Mouse (Mus musculus) kidney, postnatal 10 days (tissue): ENCODE data around the gene Fads3.
A peak's percentile ranks its signal among the peaks of the same experiment; 100 is the strongest.

ENCODE experiments used
- DNase-seq: peaks from one replicate; pipeline ENCODE4 v3.0.0; 2021; ENCODE audit warnings: mixed read lengths

Fads3 gene

DNA sequence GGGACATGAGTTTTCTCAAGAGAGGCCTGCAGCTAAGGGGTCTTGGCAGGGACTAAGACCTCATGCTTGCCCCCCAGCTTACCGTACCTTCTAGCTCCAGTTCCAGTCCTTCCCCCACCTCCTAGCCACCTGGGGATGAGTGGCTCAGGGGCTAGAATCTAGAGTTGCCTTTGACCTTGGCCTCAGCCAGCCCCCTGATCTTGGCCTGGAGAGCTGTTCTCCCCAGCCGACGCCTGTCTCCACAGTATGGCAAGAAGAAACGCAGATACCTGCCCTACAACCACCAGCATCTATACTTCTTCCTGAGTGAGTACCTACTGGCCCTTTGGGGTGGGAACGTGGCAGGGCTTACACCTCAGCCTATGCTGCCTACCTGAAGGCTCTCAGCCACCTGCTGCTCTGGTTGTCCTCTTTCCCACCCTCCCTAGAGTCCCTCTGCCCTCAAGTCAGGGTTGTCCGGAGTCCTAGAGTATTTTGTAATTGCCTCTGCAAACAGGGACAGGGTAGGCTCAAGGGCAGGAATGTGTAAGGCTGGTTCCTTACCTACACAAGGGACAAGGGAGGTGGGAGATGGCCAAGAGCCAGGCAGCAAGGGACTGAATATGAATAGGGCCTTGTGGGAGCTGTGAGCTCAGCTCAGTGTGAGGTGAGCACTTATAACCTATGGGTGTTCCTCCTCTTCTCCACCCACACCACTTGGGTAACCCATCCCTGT lies 13.1 kb downstream of the Fads3 start:
- no peak for DNase-seq

DNA sequence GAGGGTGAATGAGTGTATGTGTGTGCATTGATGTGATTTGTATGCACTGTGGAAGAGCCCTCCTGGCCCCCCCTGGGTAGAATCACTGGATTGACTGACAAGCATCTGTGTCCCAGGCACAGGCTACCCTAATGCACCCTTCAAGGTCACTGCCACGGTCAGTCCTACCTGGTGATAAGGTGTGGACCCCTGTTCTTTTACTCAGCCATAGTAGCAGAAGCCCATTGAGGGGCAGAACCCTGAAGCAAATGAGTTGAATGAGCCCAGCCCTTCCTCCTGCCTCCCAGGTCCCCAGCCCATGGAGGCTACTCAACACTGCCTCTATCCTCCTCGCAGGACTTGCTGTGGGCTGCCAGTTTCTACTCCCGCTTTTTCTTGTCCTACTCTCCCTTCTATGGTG lies 13.9 kb downstream of the Fads3 start:
- no peak for DNase-seq

DNA sequence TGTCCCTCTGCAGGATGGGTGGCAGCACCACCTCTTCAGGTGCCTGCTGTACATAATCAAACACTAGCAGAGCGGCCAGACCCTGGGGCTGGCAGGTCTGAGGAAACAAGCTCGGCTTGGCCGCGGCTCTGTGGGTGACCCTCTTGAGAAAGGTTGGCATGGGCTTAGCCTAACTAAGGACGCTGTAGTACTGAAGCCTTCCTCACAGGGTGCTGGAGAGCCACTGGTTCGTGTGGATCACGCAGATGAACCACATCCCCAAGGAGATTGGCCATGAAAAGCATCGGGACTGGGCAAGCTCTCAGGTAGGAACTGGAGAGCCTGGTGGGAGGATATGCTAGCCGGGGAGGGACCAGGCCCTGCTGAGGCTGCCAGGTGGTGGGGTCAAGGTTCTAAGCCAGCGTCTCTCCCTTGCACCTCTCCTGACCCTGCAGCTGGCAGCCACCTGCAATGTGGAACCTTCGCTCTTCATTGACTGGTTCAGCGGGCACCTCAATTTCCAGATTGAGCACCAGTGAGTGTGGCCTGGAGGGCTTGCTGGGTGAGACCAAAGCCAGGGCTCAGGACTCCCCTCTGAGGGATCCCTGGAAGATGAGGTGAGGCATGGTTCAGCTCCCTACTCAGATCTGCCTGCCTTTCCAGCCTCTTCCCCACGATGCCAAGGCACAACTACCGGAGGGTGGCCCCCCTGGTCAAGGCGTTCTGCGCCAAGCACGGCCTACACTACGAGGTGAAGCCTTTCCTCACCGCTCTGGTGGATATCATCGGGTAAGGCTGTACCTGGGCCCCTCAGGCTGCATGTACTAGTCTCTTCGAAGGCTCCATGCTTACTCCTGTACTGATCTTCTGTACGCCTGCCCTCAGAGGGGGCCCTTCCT lies 14.7 kb downstream of the Fads3 start:
- peak; percentile 50 for DNase-seq

DNA sequence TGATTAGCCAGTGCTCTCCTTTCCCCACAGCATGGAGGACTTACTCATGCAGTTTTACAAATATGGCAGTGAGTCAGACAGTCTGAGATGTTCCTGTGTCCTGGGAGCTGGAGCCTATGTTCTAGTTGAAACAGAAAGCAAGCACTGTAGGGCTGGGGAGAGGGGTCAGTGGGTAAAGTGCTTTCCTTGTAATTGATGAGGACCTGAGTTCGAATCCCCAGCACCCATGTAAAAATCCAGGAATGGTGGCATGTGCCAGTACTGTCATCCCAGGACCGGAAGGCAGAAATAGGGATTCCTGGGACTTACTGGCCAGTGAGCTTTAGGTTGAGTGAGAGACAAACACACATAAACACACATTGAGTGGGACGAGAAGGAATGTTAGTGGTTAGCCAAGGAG lies 15.3 kb downstream of the Fads3 start:
- no peak for DNase-seq

DNA sequence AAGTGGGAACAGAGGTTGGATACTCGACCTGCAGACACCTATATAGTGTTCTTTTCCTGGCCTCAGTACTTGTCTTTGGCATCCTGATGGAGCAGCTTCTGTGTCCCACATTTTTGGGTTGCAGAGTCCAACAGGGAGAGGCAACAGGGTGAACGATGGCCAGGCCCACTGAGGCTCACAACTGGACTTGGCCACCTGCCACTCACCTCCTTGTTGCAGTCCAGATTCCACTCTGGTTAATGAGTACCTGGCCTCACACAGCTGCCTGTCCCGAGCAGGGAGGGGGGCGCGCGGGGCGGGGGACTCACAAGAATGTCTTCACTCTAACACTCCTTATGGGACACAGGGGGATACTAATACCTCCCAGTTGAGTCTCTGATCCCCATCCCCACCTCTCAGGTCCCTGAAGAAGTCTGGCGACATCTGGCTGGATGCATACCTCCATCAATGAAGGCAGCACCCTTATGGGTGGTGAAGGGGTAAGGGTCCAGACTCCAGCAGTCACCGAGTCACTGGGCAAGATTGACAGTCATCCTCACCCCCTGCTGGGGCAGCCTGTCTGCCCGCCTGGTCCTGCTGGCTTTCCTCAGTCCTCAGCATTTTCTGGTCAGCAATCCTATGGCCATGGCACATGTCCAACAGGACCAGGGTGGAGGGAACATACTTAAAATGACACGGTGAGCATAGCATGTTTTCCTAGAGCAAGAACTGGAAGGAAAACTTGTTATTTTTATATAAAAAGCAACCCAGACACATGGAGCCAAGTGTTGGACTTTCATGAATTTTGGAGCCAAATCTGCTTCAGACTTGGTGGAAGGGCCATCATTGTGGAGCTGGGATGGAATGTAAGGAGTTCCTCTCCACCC lies 16.4 kb downstream of the Fads3 start:
- peak; percentile 91 for DNase-seq

DNA sequence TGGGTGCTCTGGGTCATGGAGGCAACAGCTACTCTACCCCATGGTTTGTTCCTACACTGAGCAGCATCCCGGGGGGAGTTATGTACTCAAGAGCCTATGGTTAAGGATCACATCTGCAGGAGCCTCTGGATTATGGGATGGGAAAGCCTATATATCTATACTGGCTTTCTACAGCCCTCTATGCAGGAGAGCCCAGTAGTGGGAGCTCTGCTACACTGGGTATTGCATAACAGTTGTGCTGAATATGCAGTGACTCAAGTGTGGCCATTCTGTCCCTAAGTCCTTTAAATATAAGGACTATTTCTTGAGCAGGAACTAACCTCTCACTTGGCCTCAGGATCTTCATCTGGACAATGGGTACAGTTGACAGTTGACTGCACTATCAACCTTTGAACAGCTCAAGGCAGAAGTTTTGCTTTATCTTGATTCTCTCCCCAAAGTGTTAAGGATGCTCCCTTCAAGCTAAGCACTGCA lies 17.0 kb downstream of the Fads3 start:
- DNase-seq, result no peak

DNA sequence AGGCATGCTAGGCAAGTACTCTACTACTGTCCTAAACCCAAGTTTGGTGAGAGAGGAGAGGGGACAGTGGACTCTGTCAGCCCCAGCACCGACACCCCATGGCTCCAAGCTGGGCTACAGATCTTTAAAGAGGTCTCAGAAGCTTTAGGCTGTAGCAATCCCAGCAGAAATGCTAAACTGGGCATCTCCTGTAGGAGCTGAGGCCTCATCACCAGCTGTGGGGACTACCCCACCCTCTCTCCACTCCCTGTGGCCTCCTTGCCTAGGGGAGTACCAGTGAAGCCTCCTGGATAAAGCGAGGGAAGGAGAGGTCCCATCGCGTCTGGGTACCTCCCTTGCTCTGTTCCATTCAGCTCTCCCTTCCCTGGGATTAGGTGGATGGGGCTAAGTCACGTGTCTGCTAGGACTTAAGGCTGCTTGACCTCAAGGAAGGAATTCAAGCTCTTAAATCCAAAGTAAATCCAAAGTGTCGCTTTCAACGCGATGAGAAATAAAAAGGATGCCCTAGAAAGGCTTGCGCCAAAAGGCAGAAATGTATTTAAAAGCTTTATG lies 17.6 kb downstream of the Fads3 start:
- no peak for DNase-seq

DNA sequence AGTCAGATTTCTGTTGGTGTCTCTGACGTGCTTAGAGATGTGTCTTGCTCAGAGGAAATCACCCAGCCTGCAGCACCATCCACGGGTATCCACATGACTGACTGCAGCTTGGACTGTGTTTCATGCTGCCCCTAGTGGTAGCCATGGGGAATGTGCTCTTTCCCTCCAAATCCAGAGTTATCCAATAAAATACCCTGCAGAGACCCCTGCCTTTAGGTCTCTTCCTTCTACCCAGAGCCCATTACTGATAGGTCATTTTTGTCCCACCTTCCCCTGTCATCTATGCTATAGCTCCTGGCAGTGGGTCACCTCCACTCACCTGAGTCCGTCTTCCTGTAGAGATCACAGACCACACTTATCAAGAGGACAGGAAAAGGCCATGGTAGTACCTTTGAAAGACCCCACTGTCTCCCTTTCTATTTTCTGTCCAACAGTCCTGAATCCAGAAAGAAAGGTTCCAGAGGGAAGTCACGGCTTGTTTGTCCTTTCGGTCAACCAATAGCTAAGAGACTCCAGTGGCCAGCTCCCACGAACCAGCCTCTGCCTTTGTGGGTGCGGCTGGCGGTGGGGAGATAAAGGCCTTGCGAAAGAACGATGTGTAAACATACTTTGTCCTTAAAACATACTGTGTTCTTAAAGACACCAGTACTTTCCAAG lies 18.7 kb downstream of the Fads3 start:
- DNase-seq, result peak; percentile 62

DNA sequence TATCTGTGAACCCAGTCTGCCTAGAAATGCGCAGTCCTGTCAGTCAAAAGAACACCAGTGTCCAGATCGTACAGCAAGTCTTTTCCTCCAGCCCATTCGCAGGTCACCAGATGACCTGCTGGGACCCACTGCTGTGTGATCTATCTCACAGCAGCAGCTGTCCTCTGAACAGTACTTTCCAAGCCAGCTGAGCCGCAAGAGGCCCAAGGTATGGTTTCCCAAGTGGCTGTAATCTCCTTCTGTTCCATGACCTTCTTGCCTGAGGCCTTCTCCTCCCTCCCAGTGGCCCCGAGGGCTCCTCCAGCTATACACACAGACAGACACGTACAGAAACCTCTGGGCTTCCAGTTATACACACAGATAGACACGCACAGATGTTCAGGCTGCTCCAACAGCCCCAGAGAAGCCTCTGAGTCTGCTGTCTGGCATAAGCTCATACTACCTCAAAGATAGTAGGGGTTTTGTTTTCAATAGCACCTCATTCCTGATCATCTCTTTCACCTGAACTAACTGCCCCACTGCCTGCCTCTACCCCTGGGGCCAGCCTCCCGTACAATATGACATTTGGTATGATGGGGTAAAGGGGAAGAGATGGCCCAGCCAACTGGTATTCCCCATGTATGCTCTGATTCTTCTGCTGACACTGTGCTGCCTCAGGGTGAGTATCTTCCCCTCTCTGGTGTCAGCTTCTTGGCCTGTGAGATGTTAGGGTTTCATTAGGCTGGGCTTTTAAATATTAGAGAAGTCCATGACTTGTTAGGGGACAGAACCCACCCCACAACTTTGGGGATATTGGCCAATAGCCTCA lies 19.6 kb downstream of the Fads3 start:
- DNase-seq, result no peak

DNA sequence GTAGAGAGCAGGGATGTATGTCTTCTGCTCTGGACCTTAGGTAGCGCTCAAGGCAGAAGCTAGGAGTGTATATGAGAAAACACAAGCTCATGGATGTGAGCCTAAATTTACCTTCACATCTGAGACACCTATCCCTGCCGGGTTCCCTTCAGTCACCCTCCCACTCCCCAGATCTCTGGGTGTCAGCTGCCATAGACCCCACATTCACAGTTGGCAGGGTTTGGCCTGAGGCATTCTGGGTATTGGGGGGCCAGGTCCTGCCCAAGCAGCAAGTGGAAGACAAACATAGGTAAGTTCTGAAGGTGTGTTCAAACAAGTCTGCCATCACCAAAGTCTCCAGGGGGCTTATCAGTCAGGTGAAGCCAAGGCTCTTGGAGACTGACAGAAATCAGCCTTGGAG lies 20.3 kb downstream of the Fads3 start:
- DNase-seq, result no peak

DNA sequence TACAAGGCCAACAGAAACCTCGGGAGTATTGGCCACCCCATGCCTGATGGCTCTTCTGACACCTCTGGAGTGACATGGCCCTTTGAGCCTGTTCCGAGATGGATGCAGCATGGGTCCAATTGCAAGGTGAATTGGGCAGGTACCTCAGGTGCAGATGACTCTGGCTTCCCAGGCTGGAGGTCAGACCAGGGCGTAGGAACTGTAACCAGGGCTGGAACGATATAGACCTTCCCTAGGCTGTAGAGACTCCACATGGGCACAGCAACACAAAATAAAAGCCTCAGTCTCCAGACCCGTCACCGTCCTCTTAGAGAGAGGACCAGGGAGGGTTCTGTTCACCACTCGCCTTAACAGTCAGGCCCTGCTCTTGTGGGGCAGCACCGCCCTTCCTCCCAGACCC lies 20.9 kb downstream of the Fads3 start:
- DNase-seq, result no peak

DNA sequence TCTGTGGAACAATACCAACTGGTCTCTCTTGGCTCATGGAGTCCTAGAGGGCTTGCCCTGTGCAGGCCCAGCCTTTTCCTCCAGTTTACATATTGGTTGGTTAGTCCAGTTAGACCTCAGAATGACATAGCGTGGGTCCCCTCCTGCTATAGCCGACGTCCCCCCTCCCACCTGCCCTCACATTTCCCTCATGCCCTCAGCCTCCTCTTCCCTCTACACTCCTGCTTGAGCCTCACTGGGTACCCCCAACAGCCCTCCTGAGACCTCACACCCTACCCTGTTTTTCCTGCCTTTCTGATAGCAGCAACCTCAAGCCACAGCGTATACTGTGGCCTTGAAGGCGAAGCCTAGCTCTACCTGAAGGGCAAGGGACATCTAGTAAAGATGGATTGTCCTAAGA lies 21.5 kb downstream of the Fads3 start:
- no peak for DNase-seq

DNA sequence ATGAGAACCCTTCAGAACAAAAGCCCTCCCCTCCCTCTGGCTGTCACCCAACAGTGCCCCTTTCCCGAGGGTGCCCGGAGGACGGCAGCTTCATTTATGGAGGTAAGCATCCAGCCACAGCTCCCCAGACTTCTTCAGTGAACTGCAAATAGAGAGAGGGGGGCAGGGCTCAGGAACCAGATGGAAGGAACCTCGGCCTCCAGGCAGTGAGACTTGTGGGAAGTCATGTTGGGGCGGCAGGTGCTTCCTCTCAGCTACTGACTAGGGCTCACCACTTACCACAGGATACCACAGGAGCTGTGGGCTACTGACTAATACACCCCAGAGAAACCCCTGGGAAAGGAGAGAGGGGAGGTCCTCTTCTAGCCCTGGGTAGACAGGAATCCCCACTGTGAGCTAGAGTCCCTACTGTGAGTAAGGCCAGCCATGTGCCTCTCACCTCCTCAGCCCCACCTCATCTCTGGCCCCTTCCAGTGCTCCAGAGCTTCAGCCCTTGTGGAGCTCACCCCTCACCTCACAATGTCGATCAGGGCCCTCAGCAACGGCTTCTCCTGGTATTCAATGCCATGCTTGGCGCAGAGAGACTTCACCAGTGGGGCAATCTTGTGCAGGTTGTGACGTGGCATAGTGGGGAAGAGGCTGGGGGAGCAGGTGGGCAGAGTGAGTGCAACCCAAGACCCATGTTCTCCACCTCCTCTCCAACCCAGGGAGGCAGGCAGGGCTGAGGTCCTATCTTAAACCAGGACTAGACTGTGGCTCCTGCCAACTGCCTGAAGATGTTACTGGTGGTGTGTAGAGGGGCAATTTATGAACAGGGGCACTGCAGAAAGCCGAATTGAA lies 23.0 kb downstream of the Fads3 start:
- DNase-seq, result no peak

DNA sequence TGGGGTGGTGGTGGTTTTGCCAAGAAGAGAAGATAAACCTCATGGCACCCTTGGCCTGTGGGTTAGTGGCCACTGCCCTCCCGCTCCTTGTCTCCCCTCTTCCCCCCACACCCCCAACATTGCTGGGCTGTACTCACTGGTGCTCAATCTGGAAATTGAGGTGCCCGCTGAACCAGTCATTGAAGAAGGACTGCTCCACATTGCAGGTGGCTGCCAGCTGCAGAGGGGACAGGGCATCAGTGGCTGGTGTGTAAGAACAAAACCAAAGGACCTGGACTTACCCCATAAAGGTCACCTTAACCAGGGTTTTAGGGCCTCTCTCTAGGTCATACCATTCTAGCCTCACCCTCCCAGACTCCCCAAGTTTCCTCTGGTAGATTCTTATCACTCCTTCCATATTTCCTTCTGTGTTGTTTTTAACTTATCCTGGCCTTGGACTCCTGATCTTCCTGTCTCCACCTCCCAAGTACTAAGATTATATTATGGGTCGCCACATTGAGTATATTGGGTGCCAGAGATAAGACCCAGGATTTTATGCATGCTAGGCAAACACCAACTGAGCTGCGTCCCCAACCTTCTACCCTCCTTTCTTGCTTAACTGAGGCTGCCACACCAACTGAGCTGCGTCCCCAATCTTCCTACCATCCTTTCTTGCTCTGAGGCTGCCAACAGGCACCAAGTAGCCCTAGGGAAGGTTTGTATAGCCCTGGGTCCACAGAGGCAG lies 24.3 kb downstream of the Fads3 start:
- no peak for DNase-seq

DNA sequence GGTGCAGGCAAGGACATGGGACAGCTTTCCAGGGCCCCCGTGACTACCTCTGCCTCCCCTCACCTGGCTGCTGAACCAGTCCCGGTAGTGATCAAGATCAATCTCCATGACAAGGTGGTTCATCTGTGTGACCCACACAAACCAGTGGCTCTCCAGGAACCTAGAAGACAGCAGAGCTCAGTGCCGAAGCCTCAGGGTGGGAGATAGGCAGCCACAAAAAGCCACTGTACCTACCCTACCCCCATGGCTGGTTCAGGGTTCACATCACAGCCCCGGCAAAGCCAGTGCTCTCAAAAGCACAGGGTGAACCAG lies 24.8 kb downstream of the Fads3 start:
- DNase-seq, result no peak

DNA sequence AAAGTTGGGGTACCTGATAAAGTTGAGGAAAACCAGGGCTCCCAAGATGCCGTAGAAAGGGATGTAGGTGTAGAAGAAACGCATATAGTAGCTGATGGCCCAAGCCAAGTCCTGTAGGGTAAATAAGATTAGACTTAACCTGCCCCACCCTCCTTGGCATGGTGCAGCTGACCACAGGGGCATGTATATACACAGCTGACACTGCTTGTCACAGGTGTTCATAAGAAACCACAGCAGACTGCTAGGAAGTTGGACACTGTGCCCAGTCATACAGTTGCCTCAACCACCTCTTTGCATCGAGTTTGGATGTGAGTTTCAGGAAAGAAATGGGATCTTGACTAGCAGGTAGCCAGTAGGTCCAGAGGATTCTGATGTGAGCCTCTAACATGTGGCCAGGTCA lies 25.1 kb downstream of the Fads3 start:
- DNase-seq, result no peak

DNA sequence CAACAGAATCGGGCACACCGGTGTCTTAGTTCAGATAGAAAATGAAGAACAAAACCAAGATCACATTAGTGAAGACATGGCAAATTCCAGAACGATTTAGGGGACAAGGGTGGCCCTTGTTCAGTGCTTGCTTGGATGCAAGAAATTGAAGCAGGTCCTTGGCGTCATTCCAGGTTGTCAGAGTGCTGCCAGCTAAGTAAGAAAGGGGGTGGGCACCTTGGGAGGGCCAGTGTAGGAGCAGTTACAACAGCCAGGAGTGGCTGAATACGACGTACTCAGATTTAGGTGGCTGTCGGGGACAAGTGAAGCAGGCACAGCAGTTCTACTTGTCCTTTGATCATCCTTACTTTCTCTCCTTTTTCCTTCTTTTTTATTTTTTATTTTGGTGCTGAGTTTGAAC lies 26.3 kb downstream of the Fads3 start:
- no peak for DNase-seq

DNA sequence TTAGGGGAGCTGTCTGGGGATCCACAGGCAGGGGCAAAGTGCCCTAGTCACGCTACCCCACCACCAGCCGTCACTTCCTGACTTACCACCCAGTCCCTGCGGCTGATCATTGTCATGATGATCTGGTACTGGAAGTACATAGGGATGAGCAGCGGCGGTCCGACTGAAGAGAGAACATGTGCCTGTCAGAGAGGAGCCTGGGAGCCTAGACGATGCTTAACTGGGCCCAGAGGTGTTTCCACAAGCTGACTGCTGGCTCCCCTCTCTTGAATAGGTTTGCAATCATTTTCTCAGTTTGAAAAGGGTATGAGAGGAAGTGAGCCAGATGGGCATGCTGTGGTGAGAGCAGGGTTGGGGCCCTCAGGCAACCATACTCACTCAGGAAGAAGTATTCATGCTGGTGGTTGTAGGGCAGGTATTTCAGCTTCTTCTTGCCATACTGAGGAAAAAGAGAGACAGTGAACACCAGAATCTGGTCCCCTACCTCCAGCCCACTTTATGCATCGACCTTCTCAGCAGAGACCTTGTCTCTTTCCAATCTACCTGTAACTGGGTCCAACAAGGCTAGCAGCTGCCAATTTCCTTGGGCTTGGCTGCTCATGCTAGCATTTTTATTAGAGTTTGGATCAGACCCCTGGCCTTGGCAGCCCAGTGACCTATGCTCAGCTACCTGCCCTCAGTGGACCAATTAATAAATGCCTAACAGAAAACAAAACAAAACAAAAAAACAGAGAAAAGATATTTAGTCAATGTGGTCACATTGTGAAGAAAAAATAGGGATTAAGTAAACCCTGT lies 29.0 kb downstream of the Fads3 start:
- DNase-seq, result no peak

DNA sequence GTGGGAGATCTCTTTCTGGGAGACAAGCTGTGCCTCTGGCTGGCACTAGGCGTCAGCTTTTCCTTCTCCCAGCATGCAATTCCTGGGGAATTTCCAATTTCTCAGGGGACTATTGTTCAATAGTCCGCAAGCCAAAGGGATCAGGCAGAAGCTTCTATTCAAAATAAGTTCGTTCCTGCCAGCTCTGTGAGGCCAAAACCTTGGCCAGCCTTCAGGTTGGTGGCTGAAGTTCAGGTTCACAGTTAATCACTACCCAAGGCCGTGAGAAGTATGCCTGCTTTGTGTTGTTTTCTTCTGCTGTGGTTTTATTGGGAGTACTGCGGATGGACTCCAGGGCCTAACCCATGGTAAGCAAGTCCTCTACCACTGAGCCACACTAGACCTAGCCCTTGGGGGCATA lies 29.8 kb downstream of the Fads3 start:
- peak; percentile 55 for DNase-seq
